Mouse (Mus musculus): ENCODE results near the gene Magea8.
"Not testable (repeated sequence)": the region's sequence is repeated elsewhere in the genome, so short reads cannot be mapped to it uniquely, and the experiment has no call there.

Gene Magea8
- long read RNA-seq, experiment 1: 0 reads
- long read RNA-seq, experiment 2: 0 reads

DNA sequence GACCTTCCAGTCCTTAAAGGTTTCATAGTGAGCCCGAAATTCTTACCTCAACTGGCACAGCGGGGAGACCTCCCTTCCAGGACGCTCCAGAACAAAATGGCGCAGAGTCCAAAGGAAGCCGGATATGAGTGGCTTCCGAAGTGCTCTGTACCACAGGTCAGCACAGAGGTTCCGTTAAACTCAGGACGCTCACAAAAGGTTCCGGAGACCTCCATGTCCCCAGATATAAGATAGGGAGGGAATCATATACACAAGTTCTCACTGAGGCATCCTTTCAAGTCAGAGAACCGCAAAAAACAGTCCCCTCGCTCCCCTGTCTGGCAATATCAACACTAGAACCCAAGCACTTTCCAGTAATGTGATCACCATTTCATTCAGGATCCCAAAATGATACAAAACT, at the start of gene Magea8:
Gene Magea8, minus strand, starts transcription at position 101 of the 400 bp plus-strand sequence.
- intact Hi-C loops (cut with DNase I): not testable (repeated sequence)

DNA sequence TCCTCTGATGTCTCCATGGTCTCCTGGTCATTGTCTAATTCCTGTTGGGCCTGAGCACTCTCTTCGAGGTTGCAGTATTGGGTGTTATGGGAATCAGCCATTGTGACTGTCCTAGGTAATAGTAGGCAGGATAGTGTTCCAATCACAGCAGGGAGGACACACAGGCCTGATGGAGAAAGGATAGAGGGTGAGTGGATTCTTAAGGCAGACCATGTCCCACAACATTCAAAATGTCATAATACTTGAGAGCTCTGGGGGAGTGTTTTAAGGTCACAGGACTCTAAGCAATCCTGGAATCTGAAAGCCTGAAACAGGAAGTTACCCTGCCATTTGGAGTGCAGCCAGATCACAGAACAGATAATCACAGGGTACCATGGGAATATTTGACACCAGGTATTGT, 46.2 kb downstream of the Magea8 start, which contains the start of gene Magea3:
Gene Magea3, minus strand, starts transcription at position 101 of the 400 bp plus-strand sequence.
- intact Hi-C loops (cut with DNase I): not testable (repeated sequence)

DNA sequence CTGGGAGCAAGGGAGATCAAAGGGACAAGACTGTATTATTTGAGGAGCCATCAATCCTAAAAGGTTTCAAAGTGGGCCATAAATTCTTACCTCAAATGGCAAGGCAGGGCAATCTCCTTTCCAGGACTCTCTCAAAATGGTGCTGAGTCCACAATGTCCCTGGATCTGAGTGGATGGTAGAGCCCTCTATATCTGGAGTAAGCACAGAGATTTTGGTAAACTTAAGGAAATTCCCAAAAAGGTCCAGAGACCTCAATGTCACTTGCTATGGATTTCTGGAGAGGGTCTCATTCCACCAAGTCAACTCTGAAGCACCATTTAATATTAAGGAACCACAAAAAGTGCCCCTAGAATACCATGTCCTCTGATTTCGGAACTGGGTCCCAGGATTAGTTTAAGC, 59.8 kb downstream of the Magea8 start, which contains the start of gene Magea6:
Gene Magea6, minus strand, starts transcription at position 101 of the 400 bp plus-strand sequence.
- intact Hi-C loops (cut with DNase I): not testable (repeated sequence)

All from adrenal gland (tissue).